Mouse (Mus musculus): Measurements from ENCODE around the gene Akr1b8.

DNA sequence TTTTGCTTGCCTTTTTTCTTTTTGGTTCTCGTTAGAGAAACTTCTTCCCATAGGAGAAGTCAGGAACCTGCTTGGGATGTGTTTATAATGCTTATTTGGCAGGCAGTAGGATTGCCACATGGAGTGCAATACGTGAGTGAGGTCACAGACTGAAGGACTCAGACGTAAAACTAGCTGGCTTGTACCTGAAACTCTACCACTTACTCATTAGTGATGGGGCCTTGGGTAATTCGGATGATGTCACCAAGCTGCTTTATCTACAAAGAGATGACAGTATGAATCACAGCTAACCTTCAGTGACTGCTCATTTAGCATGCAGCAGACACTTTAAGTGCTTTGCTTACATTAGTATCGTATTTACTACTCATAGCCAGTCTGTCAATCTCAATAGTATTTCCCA, 42.0 kb downstream of the Akr1b8 start:
- TF ChIP-seq POLR2A (IDR thresholded peaks at IDR 0.05; ENCODE audit: low read depth, low read length) = no peak
- no peak for TF ChIP-seq CTCF (IDR thresholded peaks at IDR 0.05; ENCODE audit: extremely low read depth, insufficient read length, insufficient replicate concordance, low read depth, low read length)

Data from small intestine, adult 2 months (tissue).